Mouse (Mus musculus) liver, postnatal 0 days (tissue): ENCODE measurements around the gene Tnni1. TPM values are rescaled to one million over a fixed set of nuclear protein-coding genes. Genes with fewer than 3 reads are reported as not detected.

Experiments
- ATAC-seq: fragments of 200-750 bp; cut with Nextera tagmentation; 2 replicates; pipeline ENCODE4 v1.8.0; 2017; ENCODE audit warnings: mild to moderate bottlenecking, moderate library complexity
- DNase-seq: peaks from one replicate; pipeline ENCODE4 v3.0.0-alpha.2; 2016
- H3K27ac ChIP-seq: fragments of 300-500 bp; sonication (generic); 2 replicates; pipeline ENCODE4 v1.5.1; 2014; ENCODE audit warnings: antibody characterized with exemption, moderate library complexity, mild to moderate bottlenecking, low read depth
- H3K27me3 ChIP-seq: fragments of 300-500 bp; sonication (generic); 2 replicates; pipeline ENCODE4 v1.6.1; 2014; ENCODE audit warnings: low read length, control low read depth, mixed read lengths; ENCODE audit not compliant: insufficient read depth
- H3K36me3 ChIP-seq: fragments of 300-500 bp; sonication (generic); replicated peaks from 2 replicates; pipeline ENCODE4 v1.6.1; 2014; ENCODE audit warnings: mild to moderate bottlenecking, control low read depth, low read length, moderate library complexity, mixed read lengths; ENCODE audit not compliant: insufficient read depth
- H3K4me1 ChIP-seq: fragments of 300-500 bp; sonication (generic); 2 replicates; pipeline ENCODE4 v1.6.1; 2014; ENCODE audit warnings: antibody characterized with exemption, mild to moderate bottlenecking, control low read depth; ENCODE audit not compliant: insufficient read depth
- H3K4me2 ChIP-seq: fragments of 300-500 bp; sonication (generic); 2 replicates; pipeline ENCODE4 v1.6.1; 2014; ENCODE audit warnings: low read depth, mild to moderate bottlenecking, low read length, moderate library complexity, mixed read lengths
- H3K4me3 ChIP-seq: fragments of 300-500 bp; sonication (generic); 2 replicates; pipeline ENCODE4 v1.5.1; 2014; ENCODE audit warnings: low read depth, low read length
- H3K9ac ChIP-seq: fragments of 300-500 bp; sonication (generic); replicated peaks from 2 replicates; pipeline ENCODE4 v1.6.1; 2014; ENCODE audit warnings: mild to moderate bottlenecking, moderate library complexity
- H3K9me3 ChIP-seq: fragments of 300-500 bp; sonication (generic); 2 replicates; pipeline ENCODE4 v1.6.1; 2016; ENCODE audit warnings: mild to moderate bottlenecking, control low read depth, low read length, mixed read lengths
- CTCF ChIP-seq: sonication (generic); IDR thresholded peaks from 2 replicates; pipeline ENCODE4 v1.5.1; 2016; ENCODE audit warnings: antibody characterized with exemption, low read depth
- EP300 ChIP-seq: IDR thresholded peaks from 2 replicates; pipeline ENCODE4 v1.6.1; 2016; ENCODE audit warnings: antibody characterized with exemption, low read depth, mild to moderate bottlenecking
- WGBS: fragments of 180-500 bp; shearing (Covaris S2); extraction: QIAGEN DNeasy Blood & Tissue Kit; methylation state at CpG from one replicate; pipeline ENCODE4 v1.1.7; 2014; ENCODE audit not compliant: insufficient replicate concordance; 5-methylcytosine and 5-hydroxymethylcytosine counted together
- polyA plus RNA-seq: library from polyadenylated mRNA; unstranded; fragments of >200 nt; fragmentation: Nextera tagmentation; extraction: Ambion mirVana; gene quantifications from 2 replicates; pipeline ENCODE4 v1.2.1, GENCODE M21; 2015

Tnni1 gene
- polyA plus RNA-seq, 1 experiment from 2014 or later, result 1.2 TPM

DNA sequence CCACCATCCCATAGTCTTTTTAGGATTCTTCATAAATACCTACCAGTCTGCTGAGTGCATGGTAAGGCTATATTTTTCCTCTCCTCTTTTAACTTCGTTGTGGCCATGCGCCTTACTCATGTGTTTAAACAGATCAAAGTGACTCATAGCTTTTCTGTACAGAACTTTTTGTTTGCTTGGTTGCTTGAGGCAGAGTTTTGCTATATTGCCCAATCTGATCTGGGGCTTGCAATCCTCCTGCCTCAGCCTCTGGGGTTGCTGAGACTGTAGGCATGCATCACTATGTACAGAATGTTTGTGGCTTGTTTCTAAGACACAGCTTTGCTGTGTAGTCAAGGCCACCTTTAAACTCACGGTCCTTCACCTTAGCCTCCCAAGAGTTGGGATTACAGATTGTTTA is 23.3 kb upstream of the Tnni1 start:
- Histone ChIP-seq H3K27ac (no peak overlapping the region), H3K27me3 (no peaks in the 10 kb centered on the region), H3K9ac (no peak overlapping the region), H3K4me2 (no peak overlapping the region), H3K4me1 (no peaks in the 10 kb centered on the region), H3K4me3 (no peak overlapping the region), H3K9me3 (no peaks in the 10 kb centered on the region), H3K36me3 (0 out of 2 replicates have a peak, but pooled peaks cover 10% of the 10 kb centered on the region)
- DNase-seq (no peak), ATAC-seq (no peak)
- TF ChIP-seq CTCF (no peak), EP300 (no peak)
- WGBS, result 54% methylated on average over 3 of the region's 3 CpGs

DNA sequence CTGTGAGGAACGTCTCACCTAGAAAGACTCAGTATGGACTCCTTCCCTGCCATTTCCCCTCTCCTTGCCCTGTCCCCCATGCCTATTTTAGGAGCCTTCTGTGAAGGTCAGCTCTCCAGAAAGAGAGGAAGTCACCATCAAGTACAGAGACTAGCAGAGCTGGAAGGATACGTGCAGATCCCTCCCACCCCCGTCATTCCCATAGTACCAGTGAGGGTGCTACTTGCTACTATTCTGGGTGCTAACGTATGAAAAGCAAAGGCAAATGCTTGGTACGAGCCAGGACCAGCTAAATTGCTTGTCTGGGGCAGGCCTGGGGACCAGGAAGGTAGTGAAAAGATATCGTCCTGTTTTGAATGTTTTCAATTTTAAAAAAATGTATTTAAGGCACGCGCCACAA is 21.9 kb upstream of the Tnni1 start:
- no peak for DNase-seq
- TF ChIP-seq CTCF (no peak), EP300 (no peak)
- H3K9ac ChIP-seq, result no peak overlapping the region
- H3K4me1 ChIP-seq, result no peaks in the 10 kb centered on the region
- H3K27ac ChIP-seq, result no peak overlapping the region
- H3K27me3 ChIP-seq, result no peaks in the 10 kb centered on the region
- H3K4me2 ChIP-seq, result no peak overlapping the region
- no peaks in the 10 kb centered on the region for H3K9me3 ChIP-seq
- no peaks in the 10 kb centered on the region for H3K36me3 ChIP-seq
- H3K4me3 ChIP-seq, result no peak overlapping the region
- 67% methylated on average over 8 of the region's 8 CpGs for WGBS
- ATAC-seq, result no peak

DNA sequence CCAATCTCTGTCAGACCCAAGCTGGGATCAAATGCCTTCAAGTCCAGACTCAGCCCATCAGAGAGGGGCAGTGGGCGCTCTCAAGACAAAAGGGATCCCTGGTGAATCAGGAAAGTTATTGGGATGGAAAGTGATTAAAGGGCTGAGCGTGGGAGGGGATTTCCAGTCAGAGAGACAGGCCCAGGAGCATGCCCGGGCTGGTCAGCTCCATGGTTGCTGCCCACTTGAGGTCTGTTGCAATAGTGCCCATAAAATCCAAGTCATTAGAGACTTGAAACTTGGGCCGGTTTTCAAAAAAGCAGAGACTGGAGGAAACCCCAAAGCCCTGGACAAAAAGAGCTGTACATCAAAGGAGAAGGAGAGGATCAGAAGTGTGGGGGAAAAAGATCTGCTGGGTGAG is 19.5 kb upstream of the Tnni1 start:
- Histone ChIP-seq H3K9ac (no peak overlapping the region), H3K4me2 (no peak overlapping the region), H3K27me3 (peaks cover 6% of the 10 kb centered on the region; the same call in 1 of the 2 replicates), H3K4me3 (no peak overlapping the region), H3K9me3 (no peaks in the 10 kb centered on the region), H3K36me3 (no peaks in the 10 kb centered on the region), H3K27ac (no peak overlapping the region), H3K4me1 (no peaks in the 10 kb centered on the region)
- DNase-seq, result no peak
- ATAC-seq, result no peak
- WGBS, result 74% methylated on average over 4 of the region's 4 CpGs
- TF ChIP-seq EP300, result no peak
- no peak for TF ChIP-seq CTCF

DNA sequence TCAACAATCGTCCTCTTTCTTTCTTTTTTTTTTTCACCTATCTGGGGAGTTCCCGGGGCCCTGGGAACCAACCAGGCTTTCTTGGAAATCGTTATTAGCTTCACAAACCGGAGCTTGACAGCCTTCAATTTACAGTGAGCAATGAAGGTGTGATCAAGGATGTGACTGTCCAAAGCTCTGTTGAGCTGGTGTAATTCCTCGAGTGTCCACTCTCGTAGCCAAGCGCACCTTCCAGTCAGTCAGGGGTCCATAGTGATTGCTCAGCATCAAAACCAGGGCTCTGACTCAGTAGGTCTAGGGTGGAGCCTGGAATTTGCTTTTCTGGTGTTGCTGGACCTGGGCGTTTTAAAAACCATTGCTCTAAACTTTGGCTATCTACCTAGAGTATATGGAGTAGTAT is 19.0 kb upstream of the Tnni1 start:
- Histone ChIP-seq H3K4me1 (no peaks in the 10 kb centered on the region), H3K27ac (no peak overlapping the region), H3K9me3 (no peaks in the 10 kb centered on the region), H3K9ac (no peak overlapping the region), H3K36me3 (no peaks in the 10 kb centered on the region), H3K27me3 (peaks cover 6% of the 10 kb centered on the region; the same call in 1 of the 2 replicates), H3K4me3 (no peak overlapping the region), H3K4me2 (no peak overlapping the region)
- WGBS, result 63% methylated on average over 8 of the region's 8 CpGs
- ATAC-seq (no peak), DNase-seq (no peak)
- 0 out of 2 replicates have a peak, but pooled peaks have one; percentile 14 for TF ChIP-seq CTCF
- TF ChIP-seq EP300, result no peak

DNA sequence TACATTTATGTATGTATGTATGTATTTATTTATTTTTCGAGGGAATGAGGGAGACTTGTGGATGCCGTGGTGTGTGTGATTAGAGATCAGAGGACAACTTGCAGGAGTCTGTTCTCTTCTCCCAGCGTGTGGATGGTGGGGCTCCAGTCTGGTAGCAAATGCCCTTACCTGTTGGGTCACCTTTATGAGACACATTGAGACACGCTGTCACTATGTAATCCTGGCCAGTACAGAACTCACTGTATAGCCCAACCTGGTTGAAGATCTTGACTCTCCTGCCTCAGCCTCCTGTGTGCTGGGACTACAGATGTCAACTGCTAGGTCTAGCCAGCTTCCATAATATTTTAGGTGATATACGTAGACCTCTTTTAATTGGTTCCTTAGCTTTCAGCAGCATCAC is 17.5 kb upstream of the Tnni1 start:
- no peak overlapping the region for H3K4me3 ChIP-seq
- TF ChIP-seq EP300 (no peak), CTCF (no peak)

DNA sequence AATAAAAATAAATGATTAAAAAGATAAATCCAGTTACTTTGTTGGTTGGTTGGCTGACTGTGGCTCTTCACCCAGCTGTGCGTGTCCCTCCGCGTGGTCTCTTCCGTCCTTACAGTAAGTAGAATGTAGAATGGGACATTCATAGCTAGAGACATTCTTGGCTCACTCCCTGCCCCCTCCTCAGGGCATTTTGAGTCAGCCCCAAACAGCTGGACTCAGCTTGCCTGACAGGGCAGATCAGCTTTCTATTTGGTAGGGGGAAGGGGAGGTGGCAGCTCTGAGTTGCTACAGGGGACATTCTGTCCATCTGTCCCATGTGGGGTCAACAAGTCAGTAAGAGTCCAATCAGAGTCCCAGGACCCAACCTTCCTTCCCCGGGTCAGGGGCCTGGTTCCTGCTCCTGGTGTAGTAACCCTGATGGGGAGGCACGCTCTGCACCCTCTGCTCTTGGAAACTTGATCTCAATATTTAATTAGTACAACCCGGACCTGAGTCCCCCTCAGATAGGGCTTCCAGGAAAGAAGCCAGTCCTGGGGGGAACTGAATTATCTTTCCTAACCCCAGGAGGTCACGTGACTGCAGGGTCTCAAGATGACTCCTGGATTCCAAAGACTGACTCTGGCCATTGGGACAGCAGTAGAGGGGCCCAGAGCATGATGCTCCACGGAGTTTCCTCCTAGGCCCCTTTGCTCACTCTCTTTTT is 15.6 kb upstream of the Tnni1 start:
- no peak overlapping the region for H3K27ac ChIP-seq
- DNase-seq, result no peak

More for the DNA sequence above, 17.5 kb upstream of the Tnni1 start:
- Histone ChIP-seq H3K27me3 (peaks cover 21% of the 10 kb centered on the region), H3K27ac (no peak overlapping the region), H3K9ac (no peak overlapping the region), H3K4me1 (peaks cover 12% of the 10 kb centered on the region), H3K36me3 (no peaks in the 10 kb centered on the region), H3K9me3 (no peaks in the 10 kb centered on the region), H3K4me2 (no peak overlapping the region)
- DNase-seq (no peak), ATAC-seq (no peak)
- 73% methylated on average over 5 of the region's 5 CpGs for WGBS

More for the DNA sequence above, 15.6 kb upstream of the Tnni1 start:
- no peak for ATAC-seq
- Histone ChIP-seq H3K36me3 (no peaks in the 10 kb centered on the region), H3K4me3 (no peak overlapping the region), H3K27me3 (peaks cover 31% of the 10 kb centered on the region), H3K9me3 (no peaks in the 10 kb centered on the region), H3K9ac (no peak overlapping the region), H3K4me2 (no peak overlapping the region), H3K4me1 (peaks cover 14% of the 10 kb centered on the region)
- 69% methylated on average over 9 of the region's 9 CpGs for WGBS
- TF ChIP-seq CTCF, result no peak
- TF ChIP-seq EP300, result no peak
